Mouse (Mus musculus) neural tube, embryonic 15.5 days (tissue): ENCODE data around the gene Eno2. TPM values are rescaled to one million over a fixed set of nuclear protein-coding genes. Genes with fewer than 3 reads are reported as not detected.
A peak's percentile ranks its signal among the peaks of the same experiment; 100 is the strongest.

Source experiments
- ATAC-seq: fragments of 200-750 bp; cut with Nextera tagmentation; 2 replicates; pipeline ENCODE4 v1.8.0; 2017; ENCODE audit warnings: mild to moderate bottlenecking, moderate TSS enrichment, moderate library complexity; ENCODE audit not compliant: low FRiP score
- H3K27ac ChIP-seq: fragments of 300-500 bp; sonication (generic); replicated peaks from 2 replicates; pipeline ENCODE4 v1.5.1; 2015; ENCODE audit warnings: mild to moderate bottlenecking, inconsistent platforms
- H3K27me3 ChIP-seq: fragments of 300-500 bp; sonication (generic); replicated peaks from 2 replicates; pipeline ENCODE4 v1.6.1; 2015; ENCODE audit warnings: inconsistent platforms
- H3K36me3 ChIP-seq: fragments of 300-500 bp; sonication (generic); 2 replicates; pipeline ENCODE4 v1.6.1; 2015; ENCODE audit warnings: inconsistent platforms
- H3K4me1 ChIP-seq: fragments of 300-500 bp; sonication (generic); 2 replicates; pipeline ENCODE4 v1.6.1; 2015; ENCODE audit warnings: inconsistent platforms
- H3K4me2 ChIP-seq: fragments of 300-500 bp; sonication (generic); 2 replicates; pipeline ENCODE4 v1.6.1; 2015; ENCODE audit warnings: inconsistent platforms, mild to moderate bottlenecking, moderate library complexity
- H3K4me3 ChIP-seq: fragments of 300-500 bp; sonication (generic); replicated peaks from 2 replicates; pipeline ENCODE4 v1.5.1; 2015; ENCODE audit warnings: mild to moderate bottlenecking, inconsistent platforms
- H3K9ac ChIP-seq: fragments of 300-500 bp; sonication (generic); replicated peaks from 2 replicates; pipeline ENCODE4 v1.6.1; 2015; ENCODE audit warnings: mild to moderate bottlenecking, inconsistent platforms
- H3K9me3 ChIP-seq: fragments of 300-500 bp; sonication (generic); replicated peaks from 2 replicates; pipeline ENCODE4 v1.6.1; 2016; ENCODE audit warnings: inconsistent platforms
- WGBS: fragments of 180-500 bp; shearing (Covaris S2); methylation state at CpG from one replicate; pipeline ENCODE4 v1.1.7; 2015; ENCODE audit warnings: mixed read lengths; 5-methylcytosine and 5-hydroxymethylcytosine counted together
- microRNA counts: library from miRNA; unstranded; fragments of <30 nt; microRNA quantifications from one replicate; lab custom pipeline; 2016
- microRNA-seq: library from miRNA; unstranded; fragments of <30 nt; microRNA quantifications from one replicate; pipeline ENCODE4, GENCODE M21; 2017
- polyA plus RNA-seq: library from polyadenylated mRNA; unstranded; fragments of >200 nt; fragmentation: Nextera tagmentation; extraction: Ambion mirVana; gene quantifications from 2 replicates; pipeline ENCODE4 v1.2.1, GENCODE M21; 2015

Gene Eno2
- polyA plus RNA-seq, 1 experiment from 2014 or later: 226 TPM

DNA sequence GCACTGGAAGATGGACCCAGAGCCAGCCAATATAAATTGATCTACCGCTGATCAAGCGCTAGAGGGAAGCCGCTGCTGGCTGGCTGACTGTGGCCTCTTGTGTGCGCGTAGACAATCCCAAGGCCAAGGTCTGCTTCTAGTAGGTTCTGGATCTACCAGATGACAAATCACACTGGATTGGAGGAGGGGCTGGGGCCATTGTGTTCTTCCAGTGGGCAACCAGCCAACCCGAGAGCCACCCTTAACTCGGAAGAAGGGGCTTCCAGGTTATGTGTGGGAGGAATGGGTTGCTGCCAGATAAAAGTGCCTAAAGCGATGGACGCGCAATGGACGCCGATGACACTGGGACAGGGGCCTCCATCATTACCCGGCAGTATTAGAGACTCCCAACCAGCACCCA is 51.5 kb downstream of the Eno2 start:
- Histone ChIP-seq H3K4me3 (no peak overlapping the region), H3K9me3 (no peaks in the 10 kb centered on the region), H3K27ac (no peak overlapping the region), H3K9ac (no peak overlapping the region), H3K36me3 (peaks cover 35% of the 10 kb centered on the region), H3K27me3 (no peaks in the 10 kb centered on the region), H3K4me1 (peaks cover 20% of the 10 kb centered on the region), H3K4me2 (no peak overlapping the region)
- no peak for ATAC-seq
- 83% methylated on average over 13 of the region's 13 CpGs for WGBS

GRCm38 (mm10) chr6:124716864-124717490 is 52.5 kb downstream of the Eno2 start:
- no peak for ATAC-seq
- no peak overlapping the region for H3K4me2 ChIP-seq
- WGBS: 69% methylated on average over 20 of the region's 20 CpGs
- peaks cover 35% of the 10 kb centered on the region for H3K36me3 ChIP-seq
- H3K9me3 ChIP-seq: no peaks in the 10 kb centered on the region
- H3K27ac ChIP-seq: no peak overlapping the region
- H3K9ac ChIP-seq: no peak overlapping the region
- peaks cover 24% of the 10 kb centered on the region for H3K4me1 ChIP-seq
- H3K27me3 ChIP-seq: no peaks in the 10 kb centered on the region
- H3K4me3 ChIP-seq: no peak overlapping the region

DNA sequence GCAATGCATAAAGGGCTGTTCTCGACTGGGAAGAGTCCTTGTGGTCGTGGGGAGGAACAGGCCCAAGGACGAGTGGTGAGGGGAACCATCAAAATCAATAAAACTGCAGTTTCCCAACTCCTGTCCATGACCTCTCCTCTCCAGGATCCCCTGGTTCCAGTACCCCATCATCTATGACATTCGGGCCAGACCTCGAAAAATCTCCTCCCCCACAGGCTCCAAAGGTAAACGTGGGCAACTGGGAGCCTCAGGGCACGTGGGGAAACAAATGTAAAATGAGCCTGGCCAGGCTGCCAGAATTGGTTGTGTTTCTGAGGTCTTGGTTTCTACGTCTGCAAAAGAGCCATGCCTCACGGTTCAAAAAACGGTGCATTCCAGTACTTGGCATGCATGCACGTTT is 56.6 kb downstream of the Eno2 start:
- H3K36me3 ChIP-seq: peaks cover 38% of the 10 kb centered on the region
- peaks cover 48% of the 10 kb centered on the region for H3K4me1 ChIP-seq
- no peak overlapping the region for H3K27ac ChIP-seq
- H3K27me3 ChIP-seq: no peaks in the 10 kb centered on the region
- 24% methylated on average over 11 of the region's 11 CpGs for WGBS
- no peaks in the 10 kb centered on the region for H3K9me3 ChIP-seq
- peak overlapping the region; percentile 87 for H3K9ac ChIP-seq
- ATAC-seq: no peak
- H3K4me3 ChIP-seq: peak overlapping the region; percentile 97
- peak overlapping the region; percentile 97 for H3K4me2 ChIP-seq

DNA sequence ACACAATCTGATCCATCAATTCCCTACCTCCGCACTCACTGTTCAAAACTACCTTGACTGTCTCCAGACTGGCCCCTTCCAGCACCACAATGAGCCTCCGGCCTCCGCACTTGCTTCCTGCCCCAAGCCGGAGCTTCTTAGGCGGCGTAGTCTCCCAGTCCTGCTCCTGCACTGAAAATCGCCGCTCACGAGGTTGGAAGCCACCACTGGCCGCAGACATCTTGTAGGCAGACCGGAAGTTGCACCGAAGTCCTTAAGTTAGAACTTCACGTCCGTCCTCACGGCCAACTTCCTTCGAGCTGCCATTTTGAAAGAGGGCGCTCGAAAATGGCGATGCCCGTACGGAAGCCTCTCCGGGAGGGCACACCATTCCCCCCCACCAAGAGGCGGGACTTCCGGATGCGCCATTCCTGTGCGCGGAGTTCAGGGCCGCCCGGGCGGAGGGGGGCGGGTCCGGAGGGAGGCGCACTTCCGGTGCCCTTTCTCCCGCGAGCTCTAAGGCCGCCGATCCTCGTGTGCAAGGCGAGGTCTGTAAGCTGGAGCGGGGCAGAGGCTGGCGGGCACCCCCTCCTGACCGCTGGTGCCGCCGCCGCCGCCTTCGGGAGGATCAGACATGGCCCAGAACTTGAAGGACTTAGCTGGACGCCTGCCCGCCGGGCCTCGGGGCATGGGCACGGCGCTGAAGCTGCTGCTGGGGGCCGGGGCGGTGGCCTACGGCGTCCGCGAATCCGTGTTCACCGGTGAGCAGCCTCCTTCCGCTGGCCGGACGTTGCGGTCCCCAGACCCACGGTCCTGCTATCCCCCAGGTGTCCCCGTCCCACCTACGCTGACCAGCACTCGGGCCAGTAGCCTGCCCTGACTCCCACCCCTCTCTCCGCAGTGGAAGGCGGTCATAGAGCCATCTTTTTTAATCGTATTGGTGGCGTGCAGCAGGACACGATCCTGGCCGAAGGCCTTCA is 57.4 kb downstream of the Eno2 start, which contains the start of the genes Emg1 and Phb2:
Gene Emg1 (minus strand): TSS at position 355 of the 959 bp plus-strand sequence.
Gene Phb2 (plus strand): TSS at position 513 of the 959 bp plus-strand sequence.
- Histone ChIP-seq H3K9ac (peak within 1 kb of the TSS; percentile 87), H3K4me1 (peaks cover 48% of the 10 kb centered on the region), H3K4me3 (peak within 1 kb of the TSS; percentile 97), H3K27me3 (no peaks in the 10 kb centered on the region), H3K27ac (peak within 1 kb of the TSS; percentile 86), H3K4me2 (peak within 1 kb of the TSS; percentile 97), H3K9me3 (no peaks in the 10 kb centered on the region), H3K36me3 (peaks cover 40% of the 10 kb centered on the region)
- peak; percentile 97 for ATAC-seq
- WGBS: under 1% methylated on average over 73 of the region's 76 CpGs

MicroRNAs encoded within 50 kb of the gene (microRNA counts, 519-probe panel; counts per million panel counts)
- 2,238 counts per million, percentile 50 among the panel's probes with 10 or more counts for microRNA mmu-miR-141 (lab: Ali Mortazavi, UCI)
- microRNA mmu-miR-200c (lab: Ali Mortazavi, UCI): 2,838 counts per million, percentile 67 among the panel's probes with 10 or more counts

Small RNA genes within 50 kb of the gene (microRNA-seq; reads per million reads assigned to microRNA genes)
- 3.6 reads per million, percentile 14 among the genes with 10 or more reads in this experiment for gene Mir141
- 35.1 reads per million, percentile 39 among the genes with 10 or more reads in this experiment for gene Mir200c

Other genes starting within 250 kb of the Eno2 start
- gene C1s1, start 227.3 kb downstream of the Eno2 start, polyA plus RNA-seq: 1.1 and 2.8 TPM in 2 replicates
- not detected in 2 replicates for gene C1rb, start 199.4 kb downstream of the Eno2 start, polyA plus RNA-seq
- 0.20 TPM in 1 of 2 replicates, not detected in the other for gene C1s2, start 133.6 kb downstream of the Eno2 start, polyA plus RNA-seq
- gene Lpcat3, start 106.6 kb downstream of the Eno2 start, polyA plus RNA-seq: 47.2 and 56.6 TPM in 2 replicates
- gene Emg1, start 57.5 kb downstream of the Eno2 start, polyA plus RNA-seq: 99.9 and 132 TPM in 2 replicates
- 267 and 291 TPM in 2 replicates for gene Phb2, start 57.3 kb downstream of the Eno2 start, polyA plus RNA-seq
- gene Ptpn6, start 31.0 kb downstream of the Eno2 start, polyA plus RNA-seq: 4.8 and 24.7 TPM in 2 replicates
- gene Grcc10, start 28.3 kb downstream of the Eno2 start, polyA plus RNA-seq: 572 and 623 TPM in 2 replicates
- 0.17 TPM in 1 of 2 replicates, not detected in the other for gene Gm45234, start 13.7 kb downstream of the Eno2 start, polyA plus RNA-seq
- gene Atn1, start 13.1 kb downstream of the Eno2 start, polyA plus RNA-seq: 23.1 and 24.0 TPM in 2 replicates
- gene Lrrc23, start 10.1 kb upstream of the Eno2 start, polyA plus RNA-seq: 1.5 and 1.7 TPM in 2 replicates
- gene Spsb2, start 39.0 kb upstream of the Eno2 start, polyA plus RNA-seq: 7.9 and 9.2 TPM in 2 replicates
- gene Tpi1, start 44.6 kb upstream of the Eno2 start, polyA plus RNA-seq: 481 and 545 TPM in 2 replicates
- gene Usp5, start 59.8 kb upstream of the Eno2 start, polyA plus RNA-seq: 190 and 199 TPM in 2 replicates
- 23.7 and 52.8 TPM in 2 replicates for gene Cdca3, start 59.9 kb upstream of the Eno2 start, polyA plus RNA-seq
- 0.69 and 0.70 TPM in 2 replicates for gene Gnb3, start 70.6 kb upstream of the Eno2 start, polyA plus RNA-seq
- 22.2 and 24.0 TPM in 2 replicates for gene P3h3, start 88.1 kb upstream of the Eno2 start, polyA plus RNA-seq
- 28.9 and 33.8 TPM in 2 replicates for gene Gpr162, start 94.3 kb upstream of the Eno2 start, polyA plus RNA-seq
- gene Cd4, start 118.5 kb upstream of the Eno2 start, polyA plus RNA-seq: 0.17 and 0.61 TPM in 2 replicates
- 3.2 and 3.5 TPM in 2 replicates for gene Lag3, start 142.0 kb upstream of the Eno2 start, polyA plus RNA-seq
- 637 and 745 TPM in 2 replicates for gene Ptms, start 150.4 kb upstream of the Eno2 start, polyA plus RNA-seq
- gene Mlf2, start 161.7 kb upstream of the Eno2 start, polyA plus RNA-seq: 543 and 603 TPM in 2 replicates
- gene Cops7a, start 195.9 kb upstream of the Eno2 start, polyA plus RNA-seq: 95.4 and 112 TPM in 2 replicates
- gene Pianp, start 227.0 kb upstream of the Eno2 start, polyA plus RNA-seq: 59.4 and 72.4 TPM in 2 replicates
- 18.5 and 19.5 TPM in 2 replicates for gene Zfp384, start 239.5 kb upstream of the Eno2 start, polyA plus RNA-seq